ENCODE assay signal across 18 mouse cellular contexts in genomic region chr8:15233241-15233640, GRCm38 (mm10).
"Had no signal": no experiment of that assay in that cellular context is flagged by ENCODE, and none has a peak within 500 bp of the region (broad histone marks: within the 10 kb centered on the region; RNA-seq: fewer than 3 reads in every experiment).

No protein-coding gene starts in this region.

- DNase-seq: kidney, adult 2 months; kidney, postnatal 10 days; kidney, postnatal 36 days; layer of hippocampus, postnatal 36 days; liver, embryonic 13.5 days; lung, adult 2 months; lung, postnatal 14 days; lung, postnatal 4 days; right cerebral cortex, postnatal 25 days; thymus, adult 2 months; thymus, postnatal 14 days; thymus, postnatal 4 days had no signal

- H3K4me1 ChIP-seq: liver, embryonic 13.5 days; midbrain, embryonic 12.5 days; neural tube, embryonic 13.5 days had no signal

- H3K36me3 ChIP-seq: liver, embryonic 13.5 days; midbrain, embryonic 12.5 days; neural tube, embryonic 13.5 days had no signal

- H3K27ac ChIP-seq: left cerebral cortex, adult 2 months; liver, embryonic 13.5 days; midbrain, embryonic 12.5 days; neural tube, embryonic 13.5 days had no signal

- H3K4me3 ChIP-seq: left cerebral cortex, adult 2 months; liver, embryonic 13.5 days; midbrain, embryonic 12.5 days; myocyte; neural tube, embryonic 13.5 days had no signal

- H3K9ac ChIP-seq: liver, embryonic 13.5 days; midbrain, embryonic 12.5 days; neural tube, embryonic 13.5 days had no signal

- H3K4me2 ChIP-seq: liver, embryonic 13.5 days; midbrain, embryonic 12.5 days; neural tube, embryonic 13.5 days had no signal

- ATAC-seq: intestine, embryonic 16.5 days; midbrain, embryonic 16.5 days had no signal

- H3K9me3 ChIP-seq: liver, embryonic 13.5 days; midbrain, embryonic 12.5 days; neural tube, embryonic 13.5 days had no signal

- H3K27me3 ChIP-seq: liver, embryonic 13.5 days; midbrain, embryonic 12.5 days; neural tube, embryonic 13.5 days had no signal
